1 mouse cellular context compared by ENCODE assay signal in the genomic region with DNA sequence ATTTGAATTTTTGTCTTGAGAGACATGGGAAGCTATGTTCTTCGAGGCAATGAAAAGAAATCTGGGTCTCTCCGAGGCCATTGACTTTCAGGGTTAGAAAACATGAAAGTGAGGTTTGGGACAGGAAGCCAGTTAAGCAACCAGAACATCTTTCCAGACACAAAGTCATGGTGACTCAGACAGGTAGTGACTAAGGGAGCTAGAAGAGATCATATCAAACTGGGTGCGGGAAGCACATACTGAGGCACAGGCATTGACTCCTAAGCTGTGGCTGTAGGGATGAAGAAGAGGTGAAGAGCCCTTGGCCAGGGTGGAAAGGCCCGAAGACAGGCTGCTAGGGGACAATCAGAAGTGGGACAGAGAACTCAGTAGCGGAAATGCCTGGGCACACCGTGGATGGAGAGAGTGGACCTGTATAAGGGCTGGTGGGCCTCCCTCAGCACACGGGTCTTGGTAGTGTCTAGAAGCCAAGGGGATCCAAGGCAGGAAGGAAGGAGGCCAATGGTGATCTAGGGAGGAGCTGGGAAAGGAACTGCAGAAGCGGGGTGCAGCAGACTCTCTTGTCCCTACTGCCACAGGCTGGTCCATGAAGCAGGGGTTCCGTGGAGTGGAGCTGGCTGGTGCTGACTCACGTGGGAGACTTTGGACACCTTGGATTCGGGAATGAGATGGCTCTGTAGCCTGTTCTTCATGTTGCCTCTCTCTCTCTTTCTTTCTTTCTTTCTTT.
TF ChIP-seq lines count a peak whose summit lies in the region.

No protein-coding gene starts in this region.

TF ChIP-seq in CH12.LX, 34 proteins besides CTCF, POLR2A, EP300 and RAD21 (continued from another document):
- TF ChIP-seq CHD1 (IDR thresholded peaks at IDR 0.05; ENCODE audit: low read depth, low read length) (no peak), ELF1 (IDR thresholded peaks at IDR 0.05; ENCODE audit: low read depth, low read length) (peak; percentile 66), PAX5 (IDR thresholded peaks at IDR 0.05; ENCODE audit: low read length) (no peak), ZNF384 (IDR thresholded peaks at IDR 0.05; ENCODE audit: low read depth, low read length) (no peak; the same call in 1 of the 2 replicates), ZMIZ1 (IDR thresholded peaks at IDR 0.05; ENCODE audit: low read depth, low read length) (no peak), ZC3H11A (IDR thresholded peaks at IDR 0.05; ENCODE audit: low read depth, low read length) (no peak), ETS1 (conservative IDR thresholded peaks at IDR 0.05; ENCODE audit: low read depth, low read length) (no peak), POLR2AphosphoS2 (IDR thresholded peaks at IDR 0.05; ENCODE audit: low read depth, low read length) (no peak), IRF4 (IDR thresholded peaks at IDR 0.05; ENCODE audit: low read depth, low read length) (peak; percentile 84), ZKSCAN1 (IDR thresholded peaks at IDR 0.05; ENCODE audit: borderline replicate concordance, low read depth, low read length) (no peak), SMC3 (IDR thresholded peaks at IDR 0.05; ENCODE audit: low read depth, low read length) (no peak), CHD2 (IDR thresholded peaks at IDR 0.05; ENCODE audit: low read length) (peak; percentile 56; the same call in 1 of the 2 replicates), UBTF (IDR thresholded peaks at IDR 0.05; ENCODE audit: low read depth, low read length) (no peak), KAT2A (IDR thresholded peaks at IDR 0.05; ENCODE audit: insufficient replicate concordance, low read length) (peak; percentile 77; the same call in 1 of the 2 replicates), MYC (IDR thresholded peaks at IDR 0.05; ENCODE audit: low read depth, low read length) (peak; percentile 86; the same call in 1 of the 2 replicates), MXI1 (IDR thresholded peaks at IDR 0.05; ENCODE audit: low read depth, low read length) (peak; percentile 84), TCF12 (IDR thresholded peaks at IDR 0.05; ENCODE audit: low read depth, low read length) (peak; percentile 69), JUN (IDR thresholded peaks at IDR 0.05; ENCODE audit: insufficient read depth, low read depth, low read length) (no peak), USF2 (conservative IDR thresholded peaks at IDR 0.05; ENCODE audit: low read depth, low read length) (no peak), JUND (conservative IDR thresholded peaks at IDR 0.05; ENCODE audit: low read depth, low read length) (no peak; the same call in 1 of the 2 replicates), NELFE (IDR thresholded peaks at IDR 0.05; ENCODE audit: low read depth, low read length) (peak; percentile 51), MEF2A (IDR thresholded peaks at IDR 0.05; ENCODE audit: borderline replicate concordance, low read depth, low read length) (peak; percentile 70), MAZ (IDR thresholded peaks at IDR 0.05; ENCODE audit: low read depth, low read length) (0 out of 2 replicates have a peak, but pooled peaks have one; percentile 29), MAFK (IDR thresholded peaks at IDR 0.05; ENCODE audit: insufficient replicate concordance, low read length) (0 out of 2 replicates have a peak, but pooled peaks have one; percentile 29), BHLHE40 (IDR thresholded peaks at IDR 0.05; ENCODE audit: low read depth, low read length) (peak; percentile 84), HCFC1 (IDR thresholded peaks at IDR 0.05; ENCODE audit: low read depth, low read length) (peak; percentile 88), RCOR1 (conservative IDR thresholded peaks at IDR 0.05; ENCODE audit: low read depth, low read length) (peak; percentile 67; the same call in 1 of the 2 replicates), MAX (IDR thresholded peaks at IDR 0.05; ENCODE audit: low read length) (peak; percentile 80), NRF1 (IDR thresholded peaks at IDR 0.05; ENCODE audit: low read depth, low read length) (no peak), USF1 (IDR thresholded peaks at IDR 0.05; ENCODE audit: low read depth, low read length) (no peak; the same call in 1 of the 2 replicates)
